Mouse (Mus musculus) limb, embryonic 12.5 days (tissue): ENCODE data around the gene Gga1. TPM values are rescaled to one million over a fixed set of nuclear protein-coding genes. Genes with fewer than 3 reads are reported as not detected.

Source experiments
- ATAC-seq: fragments of 200-750 bp; cut with Nextera tagmentation; 2 replicates; pipeline ENCODE4 v1.8.0; 2017; ENCODE audit warnings: low read depth, moderate TSS enrichment; ENCODE audit not compliant: insufficient number of reproducible peaks, insufficient read depth, low FRiP score, low TSS enrichment
- H3K27ac ChIP-seq: fragments of 300-500 bp; sonication (generic); 2 replicates; pipeline ENCODE4 v1.5.1; 2016; ENCODE audit warnings: mild to moderate bottlenecking, moderate library complexity
- H3K27me3 ChIP-seq: fragments of 300-500 bp; sonication (generic); 2 replicates; pipeline ENCODE4 v1.6.1; 2016; ENCODE audit warnings: mild to moderate bottlenecking, moderate library complexity
- H3K36me3 ChIP-seq: fragments of 300-500 bp; sonication (generic); 2 replicates; pipeline ENCODE4 v1.6.1; 2016; ENCODE audit warnings: mild to moderate bottlenecking, moderate library complexity
- H3K4me1 ChIP-seq: fragments of 300-500 bp; sonication (generic); replicated peaks from 2 replicates; pipeline ENCODE4 v1.6.1; 2016
- H3K4me2 ChIP-seq: fragments of 300-500 bp; sonication (generic); 2 replicates; pipeline ENCODE4 v1.6.1; 2016; ENCODE audit warnings: mild to moderate bottlenecking, moderate library complexity
- H3K4me3 ChIP-seq: fragments of 300-500 bp; sonication (generic); replicated peaks from 2 replicates; pipeline ENCODE4 v1.5.1; 2016; ENCODE audit warnings: mild to moderate bottlenecking
- H3K9ac ChIP-seq: fragments of 300-500 bp; sonication (generic); replicated peaks from 2 replicates; pipeline ENCODE4 v1.6.1; 2016; ENCODE audit warnings: mild to moderate bottlenecking, moderate library complexity
- H3K9me3 ChIP-seq: fragments of 300-500 bp; sonication (generic); 2 replicates; pipeline ENCODE4 v1.6.1; 2016; ENCODE audit warnings: mild to moderate bottlenecking, moderate library complexity
- WGBS: fragments of 180-500 bp; shearing (Covaris S2); methylation state at CpG from one replicate; pipeline ENCODE4 v1.1.7; 2016; 5-methylcytosine and 5-hydroxymethylcytosine counted together
- polyA plus RNA-seq: library from polyadenylated mRNA; unstranded; fragments of >200 nt; fragmentation: Nextera tagmentation; extraction: Ambion mirVana; gene quantifications from 2 replicates; pipeline ENCODE4 v1.2.1, GENCODE M21; 2016

The Gga1 gene
- polyA plus RNA-seq, 1 experiment from 2014 or later = 45.9 TPM

DNA sequence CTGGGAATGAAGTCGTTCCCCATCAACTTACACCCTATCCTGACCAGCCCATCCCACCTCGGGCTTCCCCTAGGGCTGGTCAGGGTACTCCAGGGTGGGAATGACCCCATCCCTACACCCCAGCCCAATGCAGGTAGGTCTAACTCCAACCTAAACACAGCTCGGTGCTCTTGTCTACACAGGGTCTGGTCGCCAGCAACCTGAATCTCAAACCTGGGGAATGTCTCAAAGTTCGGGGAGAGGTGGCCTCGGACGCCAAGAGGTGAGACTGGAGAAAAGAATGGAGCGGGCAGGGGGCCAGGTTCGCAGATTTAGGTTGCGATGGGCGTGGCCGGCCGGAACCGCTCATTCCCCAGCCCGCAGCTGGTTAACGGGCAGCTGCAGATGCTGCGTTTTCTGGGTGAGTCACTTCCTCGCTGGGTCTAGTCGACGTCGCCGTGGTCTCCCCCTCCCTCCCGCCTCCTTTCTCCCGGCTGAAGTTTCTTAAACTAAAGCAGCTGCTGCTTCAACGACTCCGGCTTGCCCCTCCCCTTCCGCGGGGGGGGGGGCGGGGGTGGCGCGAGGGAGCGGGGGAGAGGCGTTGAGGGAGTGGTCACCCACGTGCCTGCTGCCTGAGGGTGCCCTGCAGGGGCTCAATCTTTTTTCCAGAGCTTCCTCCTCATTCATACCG is 50.9 kb downstream of the Gga1 start:
- H3K27me3 ChIP-seq = no peaks in the 10 kb centered on the region
- H3K4me2 ChIP-seq = peak overlapping the region; percentile 93
- 1% methylated on average over 33 of the region's 35 CpGs for WGBS
- H3K4me3 ChIP-seq = peak overlapping the region; percentile 52
- H3K9ac ChIP-seq = peak overlapping the region; percentile 63
- peak; percentile 43 for ATAC-seq
- peak overlapping the region; percentile 98 for H3K27ac ChIP-seq
- no peaks in the 10 kb centered on the region for H3K9me3 ChIP-seq
- peaks cover 16% of the 10 kb centered on the region for H3K36me3 ChIP-seq
- peaks cover 42% of the 10 kb centered on the region for H3K4me1 ChIP-seq

GRCm38 (mm10) chr15:78928539-78928938 is 51.5 kb downstream of the Gga1 start:
- no peak for ATAC-seq
- Histone ChIP-seq H3K4me1 (peaks cover 39% of the 10 kb centered on the region), H3K4me2 (peak overlapping the region; percentile 93)

DNA sequence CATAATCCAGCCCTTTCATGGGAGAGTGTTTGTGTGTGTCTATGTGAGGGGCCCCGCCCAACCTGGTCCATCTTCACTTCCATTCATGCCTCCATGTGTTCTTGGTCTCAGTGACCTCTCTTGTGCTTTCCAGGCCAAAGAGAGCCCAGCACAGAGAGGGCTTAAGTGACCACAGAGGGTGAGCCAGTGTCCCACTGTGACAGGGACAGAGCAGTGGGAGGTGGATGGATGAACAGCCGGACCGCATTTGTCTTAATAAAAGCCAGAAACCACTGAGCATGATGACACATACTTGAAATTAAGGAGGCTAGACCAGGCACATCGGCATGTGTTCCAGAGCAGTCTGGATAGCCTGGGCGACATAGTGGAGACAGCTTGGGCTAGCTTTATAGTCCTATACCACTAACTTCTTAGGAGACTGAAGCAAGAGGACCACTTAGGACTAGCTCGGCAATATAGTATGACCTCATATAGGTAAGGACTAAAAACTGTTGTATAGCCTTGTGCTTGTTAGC is 53.3 kb downstream of the Gga1 start:
- ATAC-seq = no peak
- H3K27ac ChIP-seq = no peak overlapping the region
- peaks cover 30% of the 10 kb centered on the region for H3K4me1 ChIP-seq
- no peak overlapping the region for H3K9ac ChIP-seq
- H3K9me3 ChIP-seq = no peaks in the 10 kb centered on the region
- H3K27me3 ChIP-seq = no peaks in the 10 kb centered on the region
- H3K4me2 ChIP-seq = no peak overlapping the region
- H3K36me3 ChIP-seq = peaks cover 16% of the 10 kb centered on the region
- no peak overlapping the region for H3K4me3 ChIP-seq
- 86% methylated on average over 6 of the region's 6 CpGs for WGBS

More at GRCm38 (mm10) chr15:78928539-78928938, 51.5 kb downstream of the Gga1 start:
- no peaks in the 10 kb centered on the region for H3K27me3 ChIP-seq
- H3K9ac ChIP-seq = peak overlapping the region; percentile 63; the same call in 1 of the 2 replicates
- peak overlapping the region; percentile 52 for H3K4me3 ChIP-seq
- H3K9me3 ChIP-seq = no peaks in the 10 kb centered on the region
- WGBS = 39% methylated on average over 8 of the region's 8 CpGs
- H3K27ac ChIP-seq = peak overlapping the region; percentile 98
- peaks cover 16% of the 10 kb centered on the region for H3K36me3 ChIP-seq

- H3K9ac ChIP-seq = peak overlapping the region; percentile 23; the same call in 1 of the 2 replicates
- 87% methylated on average over 7 of the region's 7 CpGs for WGBS
- H3K9me3 ChIP-seq = no peaks in the 10 kb centered on the region
- H3K4me1 ChIP-seq = peaks cover 29% of the 10 kb centered on the region
- no peaks in the 10 kb centered on the region for H3K27me3 ChIP-seq
- no peak for ATAC-seq
- peaks cover 16% of the 10 kb centered on the region for H3K36me3 ChIP-seq
- no peak overlapping the region for H3K4me3 ChIP-seq
- no peak overlapping the region for H3K4me2 ChIP-seq
- 0 out of 2 replicates have a peak overlapping the region, but pooled peaks have one; percentile 12 for H3K27ac ChIP-seq
Measured at GRCm38 (mm10) chr15:78930801-78931426, 53.9 kb downstream of the Gga1 start.

GRCm38 (mm10) chr15:78931577-78931976 is 54.6 kb downstream of the Gga1 start:
- H3K4me3 ChIP-seq = no peak overlapping the region
- no peaks in the 10 kb centered on the region for H3K27me3 ChIP-seq
- 28% methylated on average over 3 of the region's 3 CpGs for WGBS
- H3K27ac ChIP-seq = no peak overlapping the region
- H3K9me3 ChIP-seq = no peaks in the 10 kb centered on the region
- H3K4me1 ChIP-seq = peaks cover 29% of the 10 kb centered on the region
- H3K9ac ChIP-seq = no peak overlapping the region; the same call in 1 of the 2 replicates
- no peak for ATAC-seq
- H3K4me2 ChIP-seq = no peak overlapping the region
- peaks cover 16% of the 10 kb centered on the region for H3K36me3 ChIP-seq

GRCm38 (mm10) chr15:78934784-78935320 is 57.9 kb downstream of the Gga1 start, which contains the start of gene Nol12:
Nol12 (plus strand) TSS chr15:78934933.
- H3K27ac ChIP-seq = peak within 1 kb of the TSS; percentile 91
- peaks cover 12% of the 10 kb centered on the region for H3K4me1 ChIP-seq
- peak within 1 kb of the TSS; percentile 66 for H3K9ac ChIP-seq
- H3K4me3 ChIP-seq = peak within 1 kb of the TSS; percentile 77
- H3K36me3 ChIP-seq = peaks cover 40% of the 10 kb centered on the region
- under 1% methylated on average over 42 of the region's 42 CpGs for WGBS
- peak; percentile 85 for ATAC-seq
- H3K4me2 ChIP-seq = peak within 1 kb of the TSS; percentile 79
- H3K27me3 ChIP-seq = no peaks in the 10 kb centered on the region
- H3K9me3 ChIP-seq = no peaks in the 10 kb centered on the region

DNA sequence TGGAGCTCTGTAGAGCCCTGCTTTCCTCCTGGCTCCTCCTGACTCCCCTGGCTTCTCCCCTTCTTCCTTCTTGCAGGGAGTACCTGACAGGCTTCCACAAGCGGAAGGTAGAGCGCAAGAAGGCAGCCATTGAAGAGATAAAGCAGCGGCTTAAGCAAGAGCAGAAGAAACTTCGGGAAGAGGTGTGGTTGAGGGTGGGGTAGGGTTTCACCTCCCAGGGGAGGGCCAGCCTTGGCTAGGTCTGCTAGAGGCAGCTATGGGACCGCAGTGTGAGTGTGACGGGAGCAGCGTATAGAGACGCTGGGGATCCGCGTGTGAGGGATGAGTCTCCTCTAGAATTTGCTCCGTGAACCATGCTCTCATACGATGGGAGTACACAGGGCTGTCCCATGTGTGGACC is 59.4 kb downstream of the Gga1 start:
- 0 out of 2 replicates have a peak overlapping the region, but pooled peaks have one; percentile 8 for H3K9ac ChIP-seq
- no peak overlapping the region for H3K27ac ChIP-seq
- ATAC-seq = no peak
- H3K27me3 ChIP-seq = no peaks in the 10 kb centered on the region
- WGBS = 90% methylated on average over 12 of the region's 12 CpGs
- H3K4me3 ChIP-seq = peak overlapping the region; percentile 77; the same call in 1 of the 2 replicates
- H3K4me1 ChIP-seq = peaks cover 12% of the 10 kb centered on the region
- H3K4me2 ChIP-seq = peak overlapping the region; percentile 79
- peaks cover 48% of the 10 kb centered on the region for H3K36me3 ChIP-seq
- H3K9me3 ChIP-seq = no peaks in the 10 kb centered on the region

GRCm38 (mm10) chr15:78937311-78937710 is 60.3 kb downstream of the Gga1 start:
- H3K36me3 ChIP-seq = peaks cover 55% of the 10 kb centered on the region
- no peak overlapping the region for H3K4me2 ChIP-seq
- H3K27ac ChIP-seq = no peak overlapping the region
- no peak overlapping the region for H3K9ac ChIP-seq
- ATAC-seq = no peak
- H3K9me3 ChIP-seq = no peaks in the 10 kb centered on the region
- peaks cover 12% of the 10 kb centered on the region for H3K4me1 ChIP-seq
- H3K27me3 ChIP-seq = no peaks in the 10 kb centered on the region
- H3K4me3 ChIP-seq = no peak overlapping the region
- 96% methylated on average over 10 of the region's 10 CpGs for WGBS

DNA sequence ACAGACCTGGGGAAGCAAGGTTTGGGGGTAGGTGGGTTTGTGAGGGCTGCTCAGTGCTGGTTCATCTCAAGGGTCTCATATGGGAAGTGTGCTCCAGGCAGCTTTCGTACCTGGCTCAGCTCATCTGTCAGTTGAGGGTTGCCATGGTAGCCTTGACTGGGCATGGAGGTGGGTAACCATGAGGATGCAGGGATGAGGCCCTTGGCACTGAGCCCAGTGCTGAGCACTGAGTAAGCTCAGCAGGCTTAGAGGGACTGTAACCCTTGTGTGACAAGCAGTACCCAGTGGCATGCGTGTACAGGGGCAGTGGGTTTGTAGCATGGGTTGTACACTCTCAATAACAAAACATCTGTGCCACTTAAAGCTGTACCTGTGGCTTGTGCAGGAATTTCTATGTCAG is 61.0 kb downstream of the Gga1 start:
- H3K9ac ChIP-seq = no peak overlapping the region
- H3K9me3 ChIP-seq = no peaks in the 10 kb centered on the region
- peaks cover 15% of the 10 kb centered on the region for H3K4me1 ChIP-seq
- ATAC-seq = no peak
- H3K27me3 ChIP-seq = no peaks in the 10 kb centered on the region
- 96% methylated on average over 2 of the region's 2 CpGs for WGBS
- no peak overlapping the region for H3K4me3 ChIP-seq
- H3K4me2 ChIP-seq = no peak overlapping the region
- no peak overlapping the region for H3K27ac ChIP-seq
- H3K36me3 ChIP-seq = peaks cover 55% of the 10 kb centered on the region

DNA sequence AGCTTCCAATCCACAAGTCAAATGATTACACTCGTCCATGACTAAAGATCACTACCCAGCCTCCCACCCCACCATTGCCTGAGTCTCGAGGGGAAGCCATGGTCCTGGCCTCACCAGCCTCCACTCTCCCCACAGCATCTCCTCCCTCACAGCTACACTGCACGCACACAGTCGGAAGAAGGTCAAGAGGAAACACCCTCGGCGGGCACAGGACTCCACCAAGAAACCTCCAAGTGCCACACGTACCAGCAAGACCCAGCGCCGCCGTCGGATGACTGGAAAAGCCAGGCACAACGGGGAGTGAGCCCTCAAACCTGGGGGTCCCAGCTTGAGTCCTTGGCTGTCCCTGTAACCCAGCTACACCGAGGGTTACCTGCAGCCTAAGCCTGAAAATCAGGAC is 63.3 kb downstream of the Gga1 start:
- ATAC-seq = no peak
- no peak overlapping the region for H3K27ac ChIP-seq
- H3K4me2 ChIP-seq = no peak overlapping the region
- H3K4me3 ChIP-seq = no peak overlapping the region
- no peak overlapping the region for H3K9ac ChIP-seq
- no peaks in the 10 kb centered on the region for H3K9me3 ChIP-seq
- H3K4me1 ChIP-seq = peaks cover 15% of the 10 kb centered on the region
- WGBS = 91% methylated on average over 13 of the region's 13 CpGs
- peaks cover 55% of the 10 kb centered on the region for H3K36me3 ChIP-seq
- no peaks in the 10 kb centered on the region for H3K27me3 ChIP-seq

GRCm38 (mm10) chr15:78942663-78943062 is 65.7 kb downstream of the Gga1 start:
- peak; percentile 35; the same call in 1 of the 2 replicates for ATAC-seq
- WGBS = 1% methylated on average over 9 of the region's 9 CpGs
- Histone ChIP-seq H3K27ac (no peak overlapping the region), H3K4me1 (peaks cover 9% of the 10 kb centered on the region; the same call in 1 of the 2 replicates), H3K36me3 (peaks cover 44% of the 10 kb centered on the region), H3K27me3 (no peaks in the 10 kb centered on the region), H3K4me3 (peak overlapping the region; percentile 32), H3K4me2 (peak overlapping the region; percentile 60), H3K9me3 (no peaks in the 10 kb centered on the region), H3K9ac (peak overlapping the region; percentile 58)
